Mouse (Mus musculus): Measurements from ENCODE around the gene Zdhhc19. TPM values are rescaled to one million over a fixed set of nuclear protein-coding genes. Genes with fewer than 3 reads are reported as not detected.

The Zdhhc19 gene
- total RNA-seq, 2 experiments from 2014 or later = not detected

- DNase-seq = no peak
- intact Hi-C loops (cut with DNase I) = loop anchor here (5.0 kb wide), 1 partner anchor 482 kb away; no protein-coding TSS in a partner anchor
- Histone ChIP-seq H3K4me3 (no peak overlapping the region), H3K27ac (no peak overlapping the region)
- no peak for TF ChIP-seq CTCF (IDR thresholded peaks at IDR 0.05)
Observed at GRCm38 (mm10) chr16:32550084-32550483, 54.0 kb downstream of the Zdhhc19 start.

GRCm38 (mm10) chr16:32550487-32550886, 54.4 kb downstream of the Zdhhc19 start:
- TF ChIP-seq CTCF (IDR thresholded peaks at IDR 0.05) = no peak
- no peak overlapping the region for H3K4me3 ChIP-seq
- intact Hi-C loops (cut with DNase I) = loop anchor here (5.0 kb wide), 1 partner anchor 482 kb away; no protein-coding TSS in a partner anchor
- no peak overlapping the region for H3K27ac ChIP-seq
- DNase-seq = no peak

- H3K4me3 ChIP-seq = no peak overlapping the region
- no peak for TF ChIP-seq CTCF (IDR thresholded peaks at IDR 0.05)
- no peak for DNase-seq
- no peak overlapping the region for H3K27ac ChIP-seq
- intact Hi-C loops (cut with DNase I) = loop anchor here (5.0 kb wide), 1 partner anchor 481 kb away; no protein-coding TSS in a partner anchor
Observed at GRCm38 (mm10) chr16:32551346-32551747, 55.3 kb downstream of the Zdhhc19 start.

- Histone ChIP-seq H3K27ac (no peak overlapping the region), H3K4me3 (no peak overlapping the region)
- intact Hi-C loops (cut with DNase I) = no loop called here
- no peak for TF ChIP-seq CTCF (IDR thresholded peaks at IDR 0.05)
- no peak for DNase-seq
Observed at GRCm38 (mm10) chr16:32555588-32555987, 59.5 kb downstream of the Zdhhc19 start.

GRCm38 (mm10) chr16:32559493-32559892, 63.4 kb downstream of the Zdhhc19 start:
- no peak for DNase-seq
- intact Hi-C loops (cut with DNase I) = no loop called here
- Histone ChIP-seq H3K27ac (no peak overlapping the region), H3K4me3 (no peak overlapping the region)
- TF ChIP-seq CTCF (IDR thresholded peaks at IDR 0.05) = no peak

- no peak for TF ChIP-seq CTCF (IDR thresholded peaks at IDR 0.05)
- no peak for DNase-seq
- no peak overlapping the region for H3K4me3 ChIP-seq
Observed at GRCm38 (mm10) chr16:32563056-32563793, 67.2 kb downstream of the Zdhhc19 start.

GRCm38 (mm10) chr16:32567282-32567681, 71.2 kb downstream of the Zdhhc19 start:
- no peak for TF ChIP-seq CTCF (IDR thresholded peaks at IDR 0.05)
- no peak for DNase-seq
- Histone ChIP-seq H3K4me3 (no peak overlapping the region), H3K27ac (no peak overlapping the region)
- intact Hi-C loops (cut with DNase I) = no loop called here

More at GRCm38 (mm10) chr16:32563056-32563793, 67.2 kb downstream of the Zdhhc19 start:
- no peak overlapping the region for H3K27ac ChIP-seq
- intact Hi-C loops (cut with DNase I) = no loop called here

GRCm38 (mm10) chr16:32568401-32568800, 72.3 kb downstream of the Zdhhc19 start:
- intact Hi-C loops (cut with DNase I) = no loop called here
- Histone ChIP-seq H3K27ac (no peak overlapping the region), H3K4me3 (no peak overlapping the region)
- no peak for TF ChIP-seq CTCF (IDR thresholded peaks at IDR 0.05)
- no peak for DNase-seq

- intact Hi-C loops (cut with DNase I) = no loop called here
- no peak for DNase-seq
- no peak for TF ChIP-seq CTCF (IDR thresholded peaks at IDR 0.05)
- Histone ChIP-seq H3K27ac (no peak overlapping the region), H3K4me3 (no peak overlapping the region)
Observed at GRCm38 (mm10) chr16:32570042-32570441, 74.0 kb downstream of the Zdhhc19 start.

- DNase-seq = no peak
- TF ChIP-seq CTCF (IDR thresholded peaks at IDR 0.05) = no peak
- intact Hi-C loops (cut with DNase I) = no loop called here
- H3K4me3 ChIP-seq = no peak overlapping the region
- no peak overlapping the region for H3K27ac ChIP-seq
Observed at GRCm38 (mm10) chr16:32572528-32572927, 76.5 kb downstream of the Zdhhc19 start.

- TF ChIP-seq CTCF (IDR thresholded peaks at IDR 0.05) = no peak
- DNase-seq = no peak
- Histone ChIP-seq H3K4me3 (no peak overlapping the region), H3K27ac (no peak overlapping the region)
- intact Hi-C loops (cut with DNase I) = no loop called here
Observed at GRCm38 (mm10) chr16:32586482-32586881, 90.4 kb downstream of the Zdhhc19 start.

GRCm38 (mm10) chr16:32588568-32588967, 92.5 kb downstream of the Zdhhc19 start:
- no peak for TF ChIP-seq CTCF (IDR thresholded peaks at IDR 0.05)
- intact Hi-C loops (cut with DNase I) = no loop called here
- H3K27ac ChIP-seq = no peak overlapping the region
- DNase-seq = no peak
- no peak overlapping the region for H3K4me3 ChIP-seq

- no peak overlapping the region for H3K4me3 ChIP-seq
- intact Hi-C loops (cut with DNase I) = loop anchor here (5.0 kb wide), 1 partner anchor 64 kb away; no protein-coding TSS in a partner anchor
- no peak for DNase-seq
- TF ChIP-seq CTCF (IDR thresholded peaks at IDR 0.05) = no peak
- no peak overlapping the region for H3K27ac ChIP-seq
Observed at GRCm38 (mm10) chr16:32591521-32591920, 95.5 kb downstream of the Zdhhc19 start.
